Mouse (Mus musculus) liver, embryonic 14.5 days (tissue): ENCODE data around the gene Il17rc. TPM values are rescaled to one million over a fixed set of nuclear protein-coding genes. Genes with fewer than 3 reads are reported as not detected.

ENCODE experiments used
- ATAC-seq: fragments of 200-750 bp; cut with Nextera tagmentation; 2 replicates; pipeline ENCODE4 v1.8.0; 2017; ENCODE audit warnings: moderate number of reproducible peaks, mild to moderate bottlenecking, moderate library complexity; ENCODE audit not compliant: insufficient read depth
- DNase-seq, 3 experiments: peaks; one replicate each; pipeline ENCODE4 v3.0.0-alpha.2; 2012 to 2013; ENCODE audit warnings: low read depth in 3 of 3, low spot score in 3 of 3
- H3K27ac ChIP-seq: fragments of 300-500 bp; sonication (generic); 2 replicates; pipeline ENCODE4 v1.5.1; 2014; ENCODE audit warnings: moderate library complexity, mild to moderate bottlenecking, control low read depth, inconsistent platforms
- H3K27me3 ChIP-seq: fragments of 300-500 bp; sonication (generic); 2 replicates; pipeline ENCODE4 v1.6.1; 2014; ENCODE audit warnings: mild to moderate bottlenecking, low read length, moderate library complexity; ENCODE audit not compliant: control insufficient read depth, insufficient read depth
- H3K36me3 ChIP-seq: fragments of 300-500 bp; sonication (generic); replicated peaks from 2 replicates; pipeline ENCODE4 v1.6.1; 2014; ENCODE audit warnings: low read depth; ENCODE audit not compliant: control insufficient read depth, insufficient read depth
- H3K4me1 ChIP-seq, 2 experiments: fragments of 200-500 bp in 1 of 2; fragments of 300-500 bp in 1 of 2; sonication (generic) in 1 of 2; replicated peaks; 2 replicates each; pipeline ENCODE4 v1.6.1; 2012 to 2014; ENCODE audit warnings: antibody characterized with exemption in 1 of 2, inconsistent platforms in 1 of 2, low read length in 1 of 2; ENCODE audit not compliant: control insufficient read depth in 2 of 2, insufficient read depth in 2 of 2
- H3K4me2 ChIP-seq: fragments of 300-500 bp; sonication (generic); 2 replicates; pipeline ENCODE4 v1.6.1; 2014; ENCODE audit warnings: low read depth, mild to moderate bottlenecking, control low read depth, moderate library complexity
- H3K4me3 ChIP-seq, 2 experiments: fragments of 200-500 bp in 1 of 2; fragments of 300-500 bp in 1 of 2; sonication (generic) in 1 of 2; 2 replicates each; pipeline ENCODE4 v1.5.1; 2012 to 2014; ENCODE audit warnings: low read depth in 2 of 2, low read length in 2 of 2, mild to moderate bottlenecking in 2 of 2, control low read depth in 1 of 2, inconsistent platforms in 1 of 2, moderate library complexity in 1 of 2; ENCODE audit not compliant: insufficient read depth in 1 of 2
- H3K9ac ChIP-seq: fragments of 300-500 bp; sonication (generic); replicated peaks from 2 replicates; pipeline ENCODE4 v1.6.1; 2014; ENCODE audit warnings: mild to moderate bottlenecking, control low read depth, moderate library complexity
- H3K9me3 ChIP-seq: fragments of 300-500 bp; sonication (generic); 2 replicates; pipeline ENCODE4 v1.6.1; 2016; ENCODE audit warnings: low read length, mixed read lengths; ENCODE audit not compliant: control insufficient read depth
- CTCF ChIP-seq: IDR thresholded peaks from 2 replicates; pipeline ENCODE4 v1.5.1; 2016; ENCODE audit warnings: antibody characterized with exemption, low read depth, control low read depth
- EP300 ChIP-seq: IDR thresholded peaks from 2 replicates; pipeline ENCODE4 v1.6.1; 2016; ENCODE audit warnings: antibody characterized with exemption, low read depth
- WGBS: fragments of 180-500 bp; shearing (Covaris S2); extraction: QIAGEN DNeasy Blood & Tissue Kit; methylation state at CpG from one replicate; pipeline ENCODE4 v1.1.7; 2014; ENCODE audit not compliant: insufficient replicate concordance; 5-methylcytosine and 5-hydroxymethylcytosine counted together
- polyA plus RNA-seq, 2 experiments: library from polyadenylated mRNA; depleted of rRNA in 1 of 2; stranded (reverse) in 1 of 2; unstranded in 1 of 2; fragments of >200 nt; fragmentation: Nextera tagmentation in 1 of 2; extraction: Ambion mirVana in 1 of 2; gene quantifications; 2 replicates each; pipeline versions ENCODE4 v1.2.1 to v1.2.3; 2012 to 2014

Gene Il17rc
- polyA plus RNA-seq (2012; rRNA removed) (3.4 and 4.3 TPM in 2 replicates), polyA plus RNA-seq (2014; fragmentation: Nextera tagmentation; extraction: Ambion mirVana) (3.4 and 5.6 TPM in 2 replicates)

GRCm38 (mm10) chr6:113471297-113471936, at the start of gene Il17rc:
TSS of gene Il17rc (plus strand) at chr6:113471427.
- H3K9me3 ChIP-seq: no peaks in the 10 kb centered on the region
- peak within 1 kb of the TSS; percentile 34 for H3K4me2 ChIP-seq
- no peak within 1 kb of the TSS for H3K27ac ChIP-seq
- 29% methylated on average over 12 of the region's 12 CpGs for WGBS
- H3K4me3 ChIP-seq: no peak within 1 kb of the TSS
- no peak within 1 kb of the TSS for H3K9ac ChIP-seq
- no peak for DNase-seq
- TF ChIP-seq EP300: no peak
- no peak for TF ChIP-seq CTCF
- peaks cover 11% of the 10 kb centered on the region for H3K27me3 ChIP-seq
- no peaks in the 10 kb centered on the region for H3K36me3 ChIP-seq
- 0 out of 4 replicates have a peak, but pooled peaks cover 0 to 2% of the 10 kb centered on the region in 2 experiments for H3K4me1 ChIP-seq
- 0 out of 2 replicates have a peak, but pooled peaks have one; percentile 29 for ATAC-seq

GRCm38 (mm10) chr6:113423000-113423399, 48.2 kb upstream of the Il17rc start:
- no peak overlapping the region for H3K27ac ChIP-seq
- 23% methylated on average over 4 of the region's 4 CpGs for WGBS
- H3K4me1 ChIP-seq: peaks cover 4 to 9% of the 10 kb centered on the region in 2 experiments; a peak in 3 of 4 replicates
- no peak overlapping the region for H3K4me3 ChIP-seq
- no peaks in the 10 kb centered on the region for H3K27me3 ChIP-seq
- no peaks in the 10 kb centered on the region for H3K9me3 ChIP-seq
- no peaks in the 10 kb centered on the region for H3K36me3 ChIP-seq
- H3K4me2 ChIP-seq: no peak overlapping the region
- DNase-seq (no peak), ATAC-seq (no peak)
- no peak for TF ChIP-seq CTCF
- no peak for TF ChIP-seq EP300
- no peak overlapping the region for H3K9ac ChIP-seq

- TF ChIP-seq CTCF: no peak
- TF ChIP-seq EP300: no peak
- H3K4me1 ChIP-seq: peaks cover 4% of the 10 kb centered on the region in 2 experiments; a peak in 2 of 4 replicates
- no peaks in the 10 kb centered on the region for H3K9me3 ChIP-seq
- H3K9ac ChIP-seq: no peak overlapping the region
- 67% methylated on average over 7 of the region's 7 CpGs for WGBS
- H3K27me3 ChIP-seq: no peaks in the 10 kb centered on the region
- H3K4me2 ChIP-seq: no peak overlapping the region
- ATAC-seq (no peak), DNase-seq (no peak)
- no peaks in the 10 kb centered on the region for H3K36me3 ChIP-seq
- H3K4me3 ChIP-seq: no peak overlapping the region
- H3K27ac ChIP-seq: no peak overlapping the region
Observed at GRCm38 (mm10) chr6:113424187-113424586, 47.0 kb upstream of the Il17rc start.

- no peak for ATAC-seq
- TF ChIP-seq EP300: no peak
- TF ChIP-seq CTCF: no peak
- no peaks in the 10 kb centered on the region for H3K27me3 ChIP-seq
Observed at GRCm38 (mm10) chr6:113426696-113427095, 44.5 kb upstream of the Il17rc start.

GRCm38 (mm10) chr6:113427397-113427796, 43.8 kb upstream of the Il17rc start:
- DNase-seq (peak in 2 of 3 experiments; percentile 26 to 34), ATAC-seq (no peak)
- Histone ChIP-seq H3K27ac (no peak overlapping the region), H3K9ac (no peak overlapping the region), H3K27me3 (no peaks in the 10 kb centered on the region), H3K4me2 (no peak overlapping the region), H3K4me1 (no peaks in the 10 kb centered on the region), H3K9me3 (no peaks in the 10 kb centered on the region), H3K4me3 (no peak overlapping the region), H3K36me3 (no peaks in the 10 kb centered on the region)
- TF ChIP-seq CTCF: peak; percentile 86
- no peak for TF ChIP-seq EP300
- WGBS: 58% methylated on average over 3 of the region's 3 CpGs

More at GRCm38 (mm10) chr6:113426696-113427095, 44.5 kb upstream of the Il17rc start:
- Histone ChIP-seq H3K27ac (no peak overlapping the region), H3K4me1 (no peaks in the 10 kb centered on the region), H3K4me3 (no peak overlapping the region), H3K4me2 (no peak overlapping the region), H3K9me3 (no peaks in the 10 kb centered on the region), H3K36me3 (no peaks in the 10 kb centered on the region), H3K9ac (no peak overlapping the region)
- DNase-seq: no peak
- WGBS: 79% methylated on average over 4 of the region's 4 CpGs
